Mouse (Mus musculus): ENCODE measurements around the gene Kidins220.

Kidins220 gene

DNA sequence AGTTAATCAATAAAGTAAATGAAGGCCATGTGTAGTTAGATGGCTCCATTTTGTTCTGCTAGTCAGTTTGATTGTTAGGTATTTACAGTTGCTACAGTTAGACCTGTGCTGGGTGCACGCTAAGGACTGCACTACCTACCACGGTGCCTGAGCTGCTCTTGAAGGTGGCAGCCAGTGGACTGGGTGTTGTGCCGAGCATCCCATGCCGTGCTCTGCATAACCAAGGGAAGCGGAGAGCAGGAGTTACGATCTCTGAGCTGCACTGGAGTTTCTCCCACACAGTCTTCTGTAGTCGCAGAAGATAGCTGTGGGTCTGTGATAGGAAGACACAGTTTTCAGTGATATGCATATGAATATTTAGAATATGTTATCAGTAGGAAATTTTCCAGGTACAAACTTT lies 51.6 kb downstream of the Kidins220 start:
- no peak for DNase-seq (ENCODE audit: low spot score in 2 of 2)

DNA sequence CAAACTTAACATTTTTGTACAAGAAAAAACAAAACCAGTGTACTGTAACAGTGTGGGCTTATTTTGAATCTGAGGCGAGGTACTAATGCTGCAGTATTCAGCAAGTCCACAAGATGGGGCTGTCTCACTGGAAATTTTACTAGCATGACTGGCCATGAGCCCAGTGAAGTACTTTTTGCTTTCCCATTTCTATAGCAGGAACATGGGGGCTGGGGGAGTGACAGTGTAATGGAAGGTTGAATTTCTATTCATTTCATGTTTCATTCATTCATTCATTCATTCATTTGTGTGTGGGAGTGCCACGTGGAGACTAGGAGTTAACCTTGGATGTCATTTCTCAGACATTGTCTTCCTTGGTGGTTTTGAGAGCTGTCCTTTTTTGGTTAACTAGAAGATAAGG lies 52.7 kb downstream of the Kidins220 start:
- peak in 1 of 2 experiments; percentile 49 for DNase-seq (ENCODE audit: low spot score in 2 of 2)

DNA sequence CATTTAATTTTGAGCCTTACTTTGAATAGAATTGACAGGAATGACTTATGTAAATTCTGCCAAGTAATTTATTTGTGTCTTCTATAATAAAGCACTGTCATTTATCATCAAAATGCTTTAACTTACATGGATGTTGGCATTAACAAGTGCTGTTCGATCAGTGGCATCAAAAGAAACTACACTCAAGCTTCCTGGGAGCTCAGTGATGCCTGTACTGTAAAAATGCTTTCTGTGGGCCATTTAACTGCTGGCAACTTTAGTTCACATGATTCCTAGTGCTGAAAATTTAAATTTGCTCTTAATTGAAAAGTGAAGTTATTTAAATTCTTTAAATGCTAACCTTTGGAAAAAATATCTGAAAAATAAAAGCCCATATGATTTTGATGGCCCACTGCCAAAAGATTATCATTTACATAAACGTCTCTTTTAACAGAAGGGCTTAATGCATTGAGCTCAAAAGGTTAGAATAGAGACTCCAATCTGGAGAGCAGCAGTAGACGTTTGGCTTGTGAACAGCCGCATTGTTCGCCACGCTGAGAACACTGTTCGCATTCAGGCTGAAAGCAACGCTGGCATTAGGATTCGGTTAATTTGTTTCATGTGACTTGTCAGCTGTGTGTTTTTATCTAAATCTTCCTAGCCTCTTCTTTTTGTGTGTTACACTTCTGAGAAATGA lies 59.1 kb downstream of the Kidins220 start:
- no peak for DNase-seq (ENCODE audit: low spot score in 2 of 2)

- DNase-seq (ENCODE audit: low spot score in 2 of 2), result no peak
These were observed 59.7 kb downstream of the Kidins220 start for GRCm38 (mm10) chr12:25034338-25034953.

DNA sequence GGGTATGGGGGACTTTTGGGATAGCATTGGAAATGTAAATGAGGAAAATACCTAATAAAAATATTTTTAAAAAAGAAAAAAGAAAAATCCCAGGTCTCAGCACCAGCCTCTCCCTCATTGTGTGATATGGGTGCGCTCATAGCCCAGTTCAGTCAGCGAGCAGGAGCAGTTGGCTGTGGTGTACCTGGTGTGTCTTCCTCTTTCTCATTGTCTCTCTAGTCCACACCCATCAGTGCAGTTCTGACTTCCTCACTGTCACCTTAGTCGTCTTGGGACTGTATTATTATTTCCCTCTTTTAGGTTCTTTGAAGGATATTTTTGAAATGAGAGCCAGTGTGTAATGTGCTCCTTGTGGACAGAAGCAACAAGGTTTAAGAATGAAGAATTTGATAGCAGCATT lies 61.3 kb downstream of the Kidins220 start:
- no peak for DNase-seq (ENCODE audit: low spot score in 2 of 2)

GRCm38 (mm10) chr12:25037222-25037621 lies 62.5 kb downstream of the Kidins220 start:
- DNase-seq (ENCODE audit: low spot score in 2 of 2), result no peak

DNA sequence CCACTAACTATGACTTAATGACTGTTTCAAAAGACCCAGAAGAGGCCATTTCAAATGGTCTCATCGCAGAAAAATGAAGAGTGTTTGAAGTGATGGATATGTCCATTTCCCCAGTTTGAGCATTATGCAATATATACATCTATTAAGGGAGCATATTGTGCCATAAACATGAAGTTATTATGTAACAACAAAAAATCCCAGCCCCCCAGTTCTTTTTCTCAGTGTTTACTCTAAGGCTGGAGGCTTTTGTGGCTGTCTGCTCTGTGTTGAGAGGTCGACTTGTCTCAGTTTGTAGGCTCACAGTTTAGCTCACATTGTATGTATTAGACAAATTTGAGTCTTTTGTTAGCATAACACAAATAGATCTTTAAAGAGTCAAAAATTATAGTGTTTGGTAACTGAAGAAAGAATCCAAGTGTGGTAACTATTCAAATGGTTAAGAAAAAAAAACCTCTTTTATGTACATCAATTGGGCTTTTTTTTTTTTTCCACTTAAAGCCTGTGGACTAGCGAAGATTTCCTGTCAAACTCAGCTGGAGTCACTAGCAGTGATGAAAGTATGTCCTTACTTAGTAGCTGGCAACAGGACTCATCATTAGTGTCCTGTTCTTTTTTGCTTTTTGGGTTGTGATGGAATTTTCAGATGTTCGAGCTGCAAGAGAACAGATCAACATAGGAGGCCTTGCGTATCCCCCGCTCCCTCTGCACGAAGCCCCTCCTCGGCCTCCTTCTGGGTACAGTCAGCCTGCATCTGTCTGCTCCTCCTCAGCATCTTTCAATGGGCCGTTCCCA lies 63.2 kb downstream of the Kidins220 start:
- no peak for DNase-seq (ENCODE audit: low spot score in 2 of 2)

DNA sequence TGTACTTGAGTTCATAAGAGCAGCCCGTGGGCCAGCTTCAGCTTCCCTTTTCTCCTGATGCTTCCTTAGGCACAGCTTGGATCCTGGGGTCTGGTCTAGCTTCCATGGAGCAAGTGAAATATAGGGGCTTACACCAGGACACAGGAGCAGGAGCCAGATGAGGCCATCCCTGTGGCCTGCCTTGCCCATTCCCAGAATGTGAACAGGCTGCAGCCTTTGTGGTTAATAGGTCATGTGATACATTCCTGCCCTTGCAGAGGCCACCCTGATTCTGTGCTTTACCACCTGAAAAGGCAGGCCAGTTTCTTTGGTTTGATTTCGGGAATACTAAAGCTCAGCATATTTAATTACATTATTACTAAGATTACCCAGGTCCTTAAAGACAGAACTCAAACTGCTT lies 69.3 kb downstream of the Kidins220 start:
- no peak for DNase-seq (ENCODE audit: low spot score in 2 of 2)

GRCm38 (mm10) chr12:25044579-25044978 lies 69.9 kb downstream of the Kidins220 start:
- no peak for DNase-seq (ENCODE audit: low spot score in 2 of 2)

GRCm38 (mm10) chr12:25049253-25049652 lies 74.5 kb downstream of the Kidins220 start:
- no peak for DNase-seq (ENCODE audit: low spot score in 2 of 2)

GRCm38 (mm10) chr12:25054511-25054910 lies 79.8 kb downstream of the Kidins220 start:
- no peak for DNase-seq (ENCODE audit: low spot score in 2 of 2)

GRCm38 (mm10) chr12:25054963-25055362 lies 80.2 kb downstream of the Kidins220 start:
- peak; percentile 28 to 36 for DNase-seq (ENCODE audit: low spot score in 2 of 2)

DNA sequence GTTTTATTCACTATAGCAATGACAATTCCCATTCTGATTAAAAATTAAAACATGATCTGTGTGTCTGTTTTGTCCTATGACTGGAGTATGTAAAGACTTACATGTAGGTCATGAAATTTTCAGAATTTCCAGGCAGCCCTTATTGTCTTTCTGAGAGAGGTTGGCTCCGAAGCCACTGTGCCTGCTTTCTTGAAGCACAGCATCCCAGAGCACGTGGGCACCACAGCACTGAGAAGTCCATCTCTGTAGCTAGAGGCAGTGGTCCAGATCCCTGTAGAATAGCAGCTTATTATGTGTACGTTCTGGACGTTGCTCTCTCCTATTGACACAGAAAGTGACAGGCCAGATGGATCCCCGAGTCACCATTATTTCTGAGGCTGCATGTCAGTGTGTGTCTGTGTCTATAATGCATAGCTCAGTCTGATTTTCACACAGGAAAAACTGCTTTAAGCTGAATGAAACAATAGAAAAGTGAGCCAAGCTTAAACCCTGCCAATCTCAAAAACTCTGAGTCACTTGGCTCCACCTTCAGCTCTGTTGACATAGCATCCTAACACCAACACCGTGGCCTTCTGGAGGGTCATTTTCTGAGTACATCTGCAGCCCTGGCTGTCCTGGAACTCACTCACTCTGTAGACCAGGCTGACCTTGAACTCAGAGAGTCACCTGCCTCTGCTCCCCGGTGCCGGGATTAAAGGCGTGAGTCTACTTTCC lies 84.9 kb downstream of the Kidins220 start:
- no peak for DNase-seq (ENCODE audit: low spot score in 2 of 2)

DNA sequence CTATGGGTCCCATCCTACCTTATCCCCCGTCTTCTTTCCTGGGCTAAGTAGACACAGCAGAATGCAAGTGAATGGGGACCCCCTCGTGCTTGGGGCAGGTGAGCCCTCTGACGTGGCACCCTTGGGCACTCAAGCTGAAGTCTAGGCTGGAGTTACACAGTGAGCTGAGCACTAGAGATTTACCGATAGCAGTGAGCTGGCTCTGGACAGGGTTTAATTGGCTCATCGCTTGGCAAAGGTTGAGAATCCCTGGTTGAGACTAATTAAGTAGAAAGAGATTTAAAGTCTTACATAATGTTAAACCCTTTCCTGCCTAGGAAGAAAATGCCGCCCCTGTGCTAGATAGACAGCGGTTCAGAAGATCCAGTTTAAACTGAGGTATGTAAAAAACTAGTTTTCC lies 86.2 kb downstream of the Kidins220 start:
- DNase-seq (ENCODE audit: low spot score in 2 of 2), result no peak

DNA sequence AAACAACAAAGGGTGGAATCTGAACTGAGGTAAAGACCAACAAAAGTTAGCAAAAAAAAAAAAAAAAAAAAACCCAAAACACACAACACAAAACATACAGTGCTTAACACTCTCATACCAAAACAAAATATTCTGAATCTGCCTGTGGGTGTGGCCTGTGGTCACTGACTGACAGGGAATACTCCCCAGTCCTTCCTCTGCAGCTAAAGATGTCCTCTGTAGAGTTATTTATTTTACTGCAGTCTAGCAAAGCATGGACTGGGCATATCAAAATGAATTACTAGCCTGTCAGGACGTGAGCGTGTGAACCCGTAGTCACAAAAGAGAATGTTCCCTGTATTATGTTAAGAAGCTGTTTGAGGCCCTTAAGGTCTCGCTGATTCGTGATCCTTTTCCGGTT lies 87.5 kb downstream of the Kidins220 start:
- DNase-seq (ENCODE audit: low spot score in 2 of 2), result no peak

GRCm38 (mm10) chr12:25073374-25073773 lies 98.6 kb downstream of the Kidins220 start:
- DNase-seq (ENCODE audit: low spot score in 2 of 2), result no peak

- DNase-seq (ENCODE audit: low spot score in 2 of 2), result no peak
These were observed 99.6 kb downstream of the Kidins220 start for GRCm38 (mm10) chr12:25074344-25074743.

GRCm38 (mm10) chr12:25083260-25084178 lies 108.8 kb downstream of the Kidins220 start:
- no peak for DNase-seq (ENCODE audit: low spot score in 2 of 2)

DNA sequence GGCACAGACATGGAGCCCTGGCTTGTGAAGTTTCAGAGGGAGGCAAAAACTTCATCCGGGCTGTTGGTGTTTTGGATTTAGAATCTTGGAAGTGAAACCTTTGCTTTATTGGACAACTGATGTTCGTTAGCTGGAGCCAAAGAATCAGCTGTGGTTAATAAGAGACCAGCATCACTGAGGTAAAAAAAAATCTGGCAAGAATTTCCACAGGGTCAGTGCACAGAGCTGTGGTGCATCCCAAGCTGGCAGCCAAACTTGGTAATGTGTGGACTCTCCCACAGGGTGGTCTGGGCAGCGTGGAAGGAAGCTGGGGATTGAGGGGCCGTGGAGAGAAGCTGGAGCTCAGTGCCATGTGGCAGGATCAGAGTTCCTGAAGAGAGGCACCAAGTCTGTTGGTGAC lies 112.2 kb downstream of the Kidins220 start:
- DNase-seq (ENCODE audit: low spot score in 2 of 2), result no peak

- no peak for DNase-seq (ENCODE audit: low spot score in 2 of 2)
These were observed 114.7 kb downstream of the Kidins220 start for GRCm38 (mm10) chr12:25089433-25089832.

Data from thymus, postnatal 10 days (tissue).